Mouse (Mus musculus) lung, postnatal 10 days (tissue): ENCODE data around the gene Elmo2.

Experiments used
- DNase-seq: peaks from one replicate; pipeline ENCODE4 v3.0.0; 2021

Elmo2 gene

GRCm38 (mm10) chr2:165288315-165289031 lies 37.8 kb downstream of the Elmo2 start:
- peak; percentile 91 for DNase-seq

- DNase-seq, result peak; percentile 94
These were observed 38.9 kb downstream of the Elmo2 start, which contains the start of gene Slc35c2 for GRCm38 (mm10) chr2:165287202-165287984. Gene Slc35c2, minus strand, starts transcription at chr2:165287869.

- DNase-seq, result peak; percentile 22
These were observed 39.7 kb downstream of the Elmo2 start for GRCm38 (mm10) chr2:165286361-165287201.

GRCm38 (mm10) chr2:165285621-165286020 lies 40.7 kb downstream of the Elmo2 start:
- DNase-seq, result no peak

GRCm38 (mm10) chr2:165285034-165285433 lies 41.2 kb downstream of the Elmo2 start:
- no peak for DNase-seq

- no peak for DNase-seq
These were observed 41.9 kb downstream of the Elmo2 start for GRCm38 (mm10) chr2:165284377-165284776.

- DNase-seq, result no peak
These were observed 42.6 kb downstream of the Elmo2 start for GRCm38 (mm10) chr2:165283644-165284043.

GRCm38 (mm10) chr2:165281779-165282311 lies 44.4 kb downstream of the Elmo2 start:
- DNase-seq, result peak; percentile 72

- DNase-seq, result no peak
These were observed 46.9 kb downstream of the Elmo2 start for GRCm38 (mm10) chr2:165279351-165279750.

GRCm38 (mm10) chr2:165277188-165277740 lies 49.0 kb downstream of the Elmo2 start:
- no peak for DNase-seq

GRCm38 (mm10) chr2:165275824-165276223 lies 50.5 kb downstream of the Elmo2 start:
- peak; percentile 77 for DNase-seq

- no peak for DNase-seq
These were observed 51.1 kb downstream of the Elmo2 start for GRCm38 (mm10) chr2:165275124-165275640.

- DNase-seq, result no peak
These were observed 52.7 kb downstream of the Elmo2 start for GRCm38 (mm10) chr2:165273589-165273988.

- DNase-seq, result no peak
These were observed 55.0 kb downstream of the Elmo2 start for GRCm38 (mm10) chr2:165271326-165271725.

- DNase-seq, result no peak
These were observed 55.4 kb downstream of the Elmo2 start for GRCm38 (mm10) chr2:165270858-165271257.

GRCm38 (mm10) chr2:165266739-165267138 lies 59.5 kb downstream of the Elmo2 start:
- no peak for DNase-seq

- peak; percentile 38 for DNase-seq
These were observed 62.4 kb downstream of the Elmo2 start for GRCm38 (mm10) chr2:165263861-165264260.

GRCm38 (mm10) chr2:165262274-165262990 lies 63.8 kb downstream of the Elmo2 start:
- no peak for DNase-seq

- DNase-seq, result no peak
These were observed 66.4 kb downstream of the Elmo2 start for GRCm38 (mm10) chr2:165259859-165260258.

- no peak for DNase-seq
These were observed 68.0 kb downstream of the Elmo2 start for GRCm38 (mm10) chr2:165258321-165258720.

- DNase-seq, result no peak
These were observed 69.0 kb downstream of the Elmo2 start for GRCm38 (mm10) chr2:165257151-165257834.
